Comparison of ENCODE assay signal across 8 mouse cellular contexts in the genomic region with DNA sequence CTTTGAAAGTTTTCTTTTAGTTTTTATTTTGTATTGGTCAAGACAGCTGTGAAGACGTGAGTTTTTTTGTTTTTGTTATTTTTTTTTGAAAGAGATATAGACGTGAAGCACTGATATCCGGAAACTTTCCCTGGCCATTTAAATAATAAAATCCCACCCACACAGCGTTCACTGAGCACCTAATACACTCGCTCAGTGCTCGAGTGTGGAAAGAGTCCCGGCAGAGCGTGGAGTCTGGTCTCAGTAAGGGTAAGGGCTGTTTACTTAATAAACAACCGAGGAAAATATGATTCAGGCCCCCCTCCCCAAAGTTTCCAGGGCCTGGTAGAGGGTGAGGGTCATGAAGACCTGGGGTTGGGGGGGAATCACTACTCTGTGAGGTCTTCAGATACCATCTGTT. TPM values are rescaled to one million over a fixed set of nuclear protein-coding genes. Genes with fewer than 3 reads are reported as not detected.
DNase-seq lines count a peak whose midpoint lies in the region; ATAC-seq and TF ChIP-seq lines count a peak whose summit lies in the region.

No protein-coding gene starts in this region.

- H3K27ac ChIP-seq in lung, embryonic 16.5 days (ENCODE audit: low read length) = no peak overlapping the region
- no peak overlapping the region for H3K27ac ChIP-seq in forebrain, embryonic 12.5 days
- H3K27ac ChIP-seq in limb, embryonic 11.5 days (replicated peaks; ENCODE audit: low read depth, low read length) = no peak overlapping the region
- no peak overlapping the region for H3K27ac ChIP-seq in olfactory bulb, adult 2 months (ENCODE audit: insufficient read depth, low read depth, low read length)

- H3K4me3 ChIP-seq in lung, embryonic 16.5 days (ENCODE audit: low read length) = peak overlapping the region; percentile 90
- H3K4me3 ChIP-seq in forebrain, embryonic 12.5 days (replicated peaks) = peak overlapping the region; percentile 94
- peak overlapping the region; percentile 70; the same call in 1 of the 2 replicates for H3K4me3 ChIP-seq in limb, embryonic 11.5 days (ENCODE audit: low read depth, low read length)
- peak overlapping the region; percentile 98 for H3K4me3 ChIP-seq in olfactory bulb, adult 2 months (ENCODE audit: insufficient read depth, low read depth, low read length)

- H3K27me3 ChIP-seq in lung, embryonic 16.5 days (ENCODE audit: control insufficient read depth, insufficient read depth, low read depth, low read length) = no peaks in the 10 kb centered on the region
- H3K27me3 ChIP-seq in forebrain, embryonic 12.5 days = no peaks in the 10 kb centered on the region
- H3K27me3 ChIP-seq in limb, embryonic 11.5 days (ENCODE audit: control insufficient read depth, insufficient read depth, low read length) = 0 out of 2 replicates have a peak, but pooled peaks cover 2% of the 10 kb centered on the region

- no peak for TF ChIP-seq POLR2A in olfactory bulb, adult 2 months (IDR thresholded peaks at IDR 0.05; ENCODE audit: insufficient read depth, low read depth, low read length)

- H3K4me1 ChIP-seq in lung, embryonic 16.5 days (replicated peaks; ENCODE audit: control insufficient read depth, insufficient read depth, low read length) = peaks cover 24% of the 10 kb centered on the region
- H3K4me1 ChIP-seq in forebrain, embryonic 12.5 days = peaks cover 51% of the 10 kb centered on the region
- H3K4me1 ChIP-seq in limb, embryonic 11.5 days (ENCODE audit: control insufficient read depth, insufficient read depth, low read length) = 0 out of 2 replicates have a peak, but pooled peaks cover 5% of the 10 kb centered on the region
- H3K4me1 ChIP-seq in olfactory bulb, adult 2 months (ENCODE audit: control insufficient read depth, insufficient read depth, low read length) = peaks cover 19% of the 10 kb centered on the region

- WGBS in lung, embryonic 16.5 days = 45% methylated on average over 9 of the region's 9 CpGs
- 71% methylated on average over 9 of the region's 9 CpGs for WGBS in forebrain, embryonic 12.5 days
- 73% methylated on average over 9 of the region's 9 CpGs for WGBS in limb, embryonic 11.5 days
- 56% methylated on average over 9 of the region's 9 CpGs for WGBS in olfactory bulb, adult 2 months

- no peak for DNase-seq in lung, postnatal 10 days
- no peak for DNase-seq in limb, embryonic 11.5 days (ENCODE audit: low spot score)
- no peak for DNase-seq in adrenal gland, adult (ENCODE audit: inconsistent age in 2 of 2, low spot score in 1 of 2)
- DNase-seq in adrenal gland, postnatal 10 days = no peak
- DNase-seq in right cerebral cortex, adult 18-20 months = no peak

- no peaks in the 10 kb centered on the region for H3K36me3 ChIP-seq in lung, embryonic 16.5 days (ENCODE audit: control insufficient read depth, insufficient read depth, low read length)
- H3K36me3 ChIP-seq in forebrain, embryonic 12.5 days (replicated peaks) = 0 out of 2 replicates have a peak, but pooled peaks cover 6% of the 10 kb centered on the region
- H3K36me3 ChIP-seq in limb, embryonic 11.5 days (ENCODE audit: control insufficient read depth, insufficient read depth, low read length) = no peaks in the 10 kb centered on the region

- no peak for ATAC-seq in lung, embryonic 16.5 days (ENCODE audit: low read depth)
- no peak for ATAC-seq in forebrain, embryonic 12.5 days (ENCODE audit: low FRiP score)
- ATAC-seq in limb, embryonic 11.5 days (ENCODE audit: insufficient number of reproducible peaks, low FRiP score, low TSS enrichment, low read depth) = no peak

- H3K9ac ChIP-seq in lung, embryonic 16.5 days (ENCODE audit: low read length) = peak overlapping the region; percentile 98
- peak overlapping the region; percentile 100 for H3K9ac ChIP-seq in forebrain, embryonic 12.5 days
- no peak overlapping the region for H3K9ac ChIP-seq in limb, embryonic 11.5 days (ENCODE audit: low read length)

- peak overlapping the region; percentile 91 for H3K4me2 ChIP-seq in lung, embryonic 16.5 days (ENCODE audit: low read depth, low read length)
- peak overlapping the region; percentile 85 for H3K4me2 ChIP-seq in forebrain, embryonic 12.5 days
- peak overlapping the region; percentile 59 for H3K4me2 ChIP-seq in limb, embryonic 11.5 days (ENCODE audit: low read depth, severe bottlenecking)

- no peaks in the 10 kb centered on the region for H3K9me3 ChIP-seq in lung, embryonic 16.5 days (ENCODE audit: control insufficient read depth, low read length)
- H3K9me3 ChIP-seq in forebrain, embryonic 12.5 days = no peaks in the 10 kb centered on the region
- no peaks in the 10 kb centered on the region for H3K9me3 ChIP-seq in limb, embryonic 11.5 days (ENCODE audit: control insufficient read depth, low read length)

- no peak for TF ChIP-seq CTCF in olfactory bulb, adult 2 months (IDR thresholded peaks at IDR 0.05; ENCODE audit: insufficient read depth, low read depth, low read length)

RNA-seq across cellular contexts. Expression of a gene that starts 1.6 kb away (rescaled TPM):
- polyA plus RNA-seq in lung, embryonic 16.5 days (2015; fragmentation: Nextera tagmentation; extraction: Ambion mirVana) = 15.5 and 19.7 TPM in 2 replicates
- 32.7 and 36.6 TPM in 2 replicates for polyA plus RNA-seq in forebrain, embryonic 12.5 days (2016; fragmentation: Nextera tagmentation; extraction: Ambion mirVana)
- 18.3 and 21.4 TPM in 2 replicates for polyA plus RNA-seq in limb, embryonic 11.5 days (2014; fragmentation: Nextera tagmentation; extraction: Ambion mirVana)
- not detected in 2 replicates for polyA plus RNA-seq in olfactory bulb, adult 2 months (2012; ENCODE audit: insufficient read depth, insufficient read length, low replicate concordance, missing spikeins)
- total RNA-seq in adrenal gland, postnatal 10 days (2021) = 10 to 100 TPM; 61.3 to 77.2 TPM
